Mouse (Mus musculus) urinary bladder, adult 2 months (tissue): Measurements from ENCODE around the gene Nr5a1. TPM values are rescaled to one million over a fixed set of nuclear protein-coding genes. Genes with fewer than 3 reads are reported as not detected.

Source experiments
- DNase-seq: peaks from one replicate; pipeline ENCODE4 v3.0.0; 2022; ENCODE audit warnings: low spot score
- polyA plus RNA-seq: library from polyadenylated mRNA; depleted of rRNA; stranded (reverse); fragments of >200 nt; gene quantifications from 2 replicates; pipeline ENCODE4 v1.2.3, GENCODE M21; 2012

Gene Nr5a1
- polyA plus RNA-seq, 1 experiment: not detected

DNA sequence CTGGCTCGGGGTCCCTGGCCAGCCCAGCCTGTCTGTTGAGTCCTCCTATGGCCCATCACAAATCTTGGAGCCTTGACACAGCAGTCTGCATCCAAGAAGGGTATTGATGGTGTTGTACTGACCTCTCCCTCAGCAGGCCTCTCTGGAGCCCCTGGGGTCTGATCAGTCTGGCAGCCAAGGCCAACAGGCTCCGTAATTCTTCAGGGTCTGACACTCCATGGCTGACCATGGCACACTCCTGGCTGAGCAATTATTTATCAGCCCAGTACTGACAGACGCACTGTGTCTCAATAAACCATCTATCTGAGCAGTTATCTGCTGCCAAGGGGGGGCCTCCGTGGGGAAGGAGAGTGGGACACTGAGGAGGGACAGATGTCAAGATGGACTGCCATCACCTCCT is 9.3 kb downstream of the Nr5a1 start:
- DNase-seq: no peak

DNA sequence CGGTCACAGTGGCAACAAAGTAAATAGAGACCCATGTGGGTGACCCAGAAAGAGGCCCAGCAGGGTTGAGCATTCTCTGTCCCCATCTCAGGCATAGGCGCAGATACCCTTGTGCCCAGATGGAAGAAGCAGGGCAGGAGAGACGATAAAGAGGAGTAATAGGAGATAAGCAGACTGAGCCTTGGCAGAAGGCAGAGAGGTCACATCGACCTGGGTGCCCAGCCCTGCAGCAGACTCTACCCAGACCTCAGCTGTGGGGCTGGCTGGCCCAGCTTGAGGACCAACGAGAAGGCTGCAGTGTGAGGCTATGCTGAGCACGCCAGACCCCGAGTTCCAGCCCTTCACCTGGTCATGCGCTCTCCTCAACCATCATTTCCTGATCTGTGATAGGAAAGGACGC is 10.0 kb downstream of the Nr5a1 start:
- no peak for DNase-seq

DNA sequence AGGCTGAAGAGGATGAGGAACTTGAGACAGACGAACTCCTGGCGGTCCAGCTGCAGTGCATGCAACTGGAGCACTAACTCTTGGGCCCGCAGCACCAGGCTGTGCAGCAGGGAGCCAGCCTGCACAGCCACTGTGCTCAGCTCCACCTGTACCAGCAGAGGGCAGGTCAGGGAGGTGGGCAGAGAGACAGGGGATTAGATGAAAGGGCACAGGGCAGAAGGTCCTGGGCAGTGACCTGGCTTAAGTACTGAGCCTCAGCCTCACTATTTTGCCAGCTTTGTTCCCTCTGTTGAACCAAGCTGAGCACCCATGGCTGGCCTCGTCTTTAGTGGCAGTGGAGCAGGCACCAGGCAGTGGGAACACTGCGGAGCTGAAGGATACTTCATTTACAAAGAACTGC is 14.2 kb downstream of the Nr5a1 start:
- no peak for DNase-seq

DNA sequence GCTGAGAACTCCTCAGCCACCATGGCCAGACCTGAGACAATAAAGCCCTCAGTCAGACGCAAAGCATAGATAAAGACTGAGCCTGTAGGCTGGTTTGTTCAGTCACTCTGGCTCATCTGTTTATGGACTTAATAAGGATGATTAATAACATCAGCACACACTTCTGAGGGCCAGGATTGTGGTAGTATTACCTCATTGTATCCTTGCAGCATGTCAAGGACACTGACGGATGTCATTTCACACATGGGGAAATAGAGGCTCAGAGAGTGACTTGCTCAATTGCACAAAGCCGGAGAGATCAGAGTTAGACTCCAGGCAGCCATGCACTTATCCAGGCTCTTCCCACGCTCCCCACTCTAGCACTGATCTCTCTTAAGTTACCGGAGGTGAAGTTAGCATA is 15.7 kb downstream of the Nr5a1 start:
- no peak for DNase-seq

DNA sequence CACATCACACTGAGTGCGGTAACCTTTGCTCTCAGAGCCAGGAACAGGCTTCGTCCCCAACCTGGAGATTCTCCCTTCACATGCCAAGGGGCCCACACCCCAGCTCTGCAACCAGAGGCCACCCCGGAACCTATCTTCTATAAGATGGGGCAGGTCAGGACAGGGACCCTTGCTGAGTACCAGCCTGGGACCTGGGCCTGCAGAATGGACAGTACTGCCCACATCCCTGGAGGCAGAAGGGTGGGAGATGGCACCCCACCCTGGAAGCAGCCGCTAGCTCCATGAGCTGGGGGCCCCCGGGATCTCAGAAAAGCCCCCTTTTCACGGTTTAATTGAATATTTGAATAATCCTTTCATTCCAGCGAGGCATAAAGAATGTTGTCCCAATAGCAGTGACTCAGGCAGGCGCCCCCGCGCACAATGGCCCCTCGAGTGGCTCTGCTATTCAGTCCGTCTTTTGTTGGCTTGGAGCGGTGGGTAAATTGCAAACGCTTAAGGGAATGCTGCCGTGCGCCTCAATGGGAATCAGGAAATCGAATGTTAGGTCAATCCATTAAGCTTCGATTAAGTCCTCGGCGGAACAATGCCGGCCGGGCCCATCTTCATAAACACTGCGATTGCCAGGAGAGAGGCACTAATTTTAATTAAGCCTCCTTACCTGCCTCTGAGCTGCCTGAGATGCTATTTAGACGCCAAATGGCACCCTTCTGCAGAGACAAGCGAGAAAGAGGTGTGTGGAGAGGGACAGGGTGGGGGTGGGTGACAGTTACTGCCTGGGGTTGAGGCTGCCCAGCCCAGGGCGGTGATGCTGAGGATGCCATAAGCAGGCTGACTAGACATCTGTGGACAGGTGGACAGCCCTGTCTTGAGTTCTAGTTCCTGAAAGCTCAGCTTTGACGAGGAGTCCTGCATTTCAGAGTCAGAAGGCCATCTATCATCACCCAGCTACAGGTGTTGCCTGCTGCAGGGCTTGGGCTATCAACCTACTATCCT is 16.9 kb downstream of the Nr5a1 start:
- no peak for DNase-seq

DNA sequence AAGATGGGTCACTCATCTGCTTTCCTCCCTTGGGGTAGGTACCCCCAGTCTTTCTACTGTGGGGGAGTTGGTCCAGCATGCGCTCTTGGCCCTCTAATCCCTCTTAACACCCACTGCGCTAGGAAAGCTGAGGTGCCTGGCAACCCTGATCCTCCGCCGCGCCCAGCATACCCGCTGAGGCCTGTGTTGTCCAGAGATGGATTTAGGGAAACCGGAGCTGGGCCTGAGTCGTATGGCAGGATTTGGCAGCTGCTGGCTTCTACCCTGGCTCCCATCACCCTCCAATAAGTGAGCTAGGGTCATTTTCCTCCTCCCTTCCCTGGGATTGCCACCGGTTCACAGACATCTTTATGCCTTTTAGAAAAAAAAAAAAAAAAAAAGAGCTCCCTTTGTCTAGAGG is 18.6 kb downstream of the Nr5a1 start:
- DNase-seq: no peak

DNA sequence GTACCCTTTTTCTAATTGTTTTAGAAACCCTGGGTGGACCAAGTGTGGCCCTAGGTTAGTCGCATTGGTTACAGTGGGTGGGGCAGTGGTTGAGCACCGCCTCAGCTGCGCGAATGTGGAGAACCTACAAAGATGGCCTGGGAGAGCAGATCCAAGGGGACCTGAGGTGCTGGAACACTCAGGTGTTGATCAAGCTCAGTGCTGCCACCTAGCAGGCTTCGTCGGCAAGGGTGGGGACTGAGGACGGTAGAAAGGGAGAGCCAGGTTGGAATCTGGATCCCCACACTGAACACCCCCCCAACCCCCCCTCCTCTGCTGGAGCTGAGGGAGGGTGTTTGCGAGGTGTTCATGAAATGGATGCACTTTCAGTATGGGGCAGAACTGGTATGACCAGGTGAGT is 22.8 kb downstream of the Nr5a1 start:
- no peak for DNase-seq

DNA sequence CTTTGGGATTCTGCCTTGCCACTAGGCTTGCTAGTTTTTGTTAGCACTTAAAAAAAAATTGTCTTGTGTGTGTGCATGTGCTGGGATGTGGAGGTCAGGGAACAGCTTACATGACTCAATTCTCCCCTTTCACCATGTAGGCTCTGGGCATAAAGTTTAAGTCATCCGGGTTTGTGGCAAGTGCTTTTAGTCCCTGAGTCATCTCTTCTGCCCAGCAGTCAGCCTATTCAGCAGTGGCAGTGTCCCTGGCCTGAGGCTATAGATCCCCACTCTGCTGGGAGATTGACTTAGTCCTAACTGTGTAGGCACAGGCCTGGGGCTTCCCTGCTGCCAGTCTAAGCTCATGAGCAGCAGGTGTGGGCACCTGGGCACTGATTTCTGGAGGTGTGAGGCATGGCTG is 24.5 kb downstream of the Nr5a1 start:
- no peak for DNase-seq

DNA sequence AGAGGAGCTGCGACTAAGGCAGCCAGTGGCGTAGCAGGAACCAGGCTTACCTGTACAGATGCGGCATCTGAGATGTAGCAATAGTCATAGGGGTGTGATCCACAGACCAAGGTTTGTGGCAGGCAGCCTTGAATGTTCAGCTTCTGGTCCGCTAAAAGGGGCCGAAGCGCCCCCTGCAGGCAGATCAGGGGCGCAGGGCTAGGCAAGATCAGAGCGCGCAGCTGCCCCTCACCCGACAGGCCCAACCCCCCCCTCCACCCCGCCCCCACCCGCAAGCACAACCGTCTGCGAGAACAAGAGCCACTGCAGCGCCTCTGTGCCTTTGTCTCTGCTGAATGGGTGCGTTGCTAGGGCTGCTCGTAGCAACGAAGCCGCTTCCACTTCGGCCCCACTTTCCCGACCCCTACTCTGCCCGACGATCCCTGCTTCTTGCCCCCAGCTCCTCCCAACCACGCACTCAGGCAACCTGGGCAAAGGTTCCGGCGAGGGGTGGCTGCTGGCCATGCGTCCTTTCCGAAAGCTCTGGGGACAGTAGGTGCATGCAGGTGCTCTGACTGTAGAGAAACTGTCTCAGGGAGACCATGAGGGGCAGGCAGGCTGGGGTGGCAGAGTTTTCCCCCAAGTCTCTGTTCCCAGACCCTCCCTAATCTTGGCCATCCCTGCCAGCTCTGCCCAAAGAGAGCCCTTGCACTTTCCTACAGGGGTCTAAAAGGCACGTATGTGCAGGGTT is 25.4 kb downstream of the Nr5a1 start:
- DNase-seq: no peak

DNA sequence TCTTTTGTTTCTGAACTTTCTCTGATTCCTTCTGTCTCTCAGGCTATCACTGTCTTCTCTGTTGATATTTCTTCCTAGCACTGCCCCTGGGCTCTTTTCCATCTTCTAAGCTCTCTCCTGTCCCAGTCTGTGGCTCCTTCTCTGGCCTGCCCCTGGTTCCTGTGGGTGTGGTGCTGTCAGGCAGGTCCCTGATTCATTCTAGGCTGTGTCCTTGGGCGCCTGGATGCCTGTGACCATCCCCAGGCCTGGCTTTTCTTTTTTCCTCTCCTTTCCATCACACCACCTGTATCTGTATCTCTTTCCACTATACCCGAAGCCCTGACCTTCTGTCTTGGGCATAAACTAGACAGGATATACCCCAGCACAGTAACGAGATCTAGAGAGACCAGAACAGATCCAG is 28.6 kb downstream of the Nr5a1 start:
- no peak for DNase-seq

DNA sequence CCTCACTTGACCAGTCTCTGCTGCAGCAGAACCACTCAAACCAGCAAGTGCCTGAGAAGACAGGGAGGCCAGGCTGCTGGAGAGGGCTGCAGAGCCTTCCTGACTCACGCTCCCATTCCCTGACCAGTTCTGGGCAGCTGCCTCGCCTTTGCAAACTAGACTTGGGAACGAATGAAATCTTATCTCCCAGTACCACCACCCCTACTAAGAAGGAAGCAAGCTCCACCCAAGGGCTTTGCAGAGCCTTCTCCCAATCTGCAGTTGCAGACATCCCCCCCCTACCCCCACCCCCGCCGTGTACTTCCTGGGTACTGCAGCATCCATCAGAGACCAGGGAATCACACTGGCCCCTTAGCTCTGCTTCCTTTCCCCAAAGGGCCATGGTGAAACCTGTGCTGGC is 31.3 kb downstream of the Nr5a1 start:
- no peak for DNase-seq

DNA sequence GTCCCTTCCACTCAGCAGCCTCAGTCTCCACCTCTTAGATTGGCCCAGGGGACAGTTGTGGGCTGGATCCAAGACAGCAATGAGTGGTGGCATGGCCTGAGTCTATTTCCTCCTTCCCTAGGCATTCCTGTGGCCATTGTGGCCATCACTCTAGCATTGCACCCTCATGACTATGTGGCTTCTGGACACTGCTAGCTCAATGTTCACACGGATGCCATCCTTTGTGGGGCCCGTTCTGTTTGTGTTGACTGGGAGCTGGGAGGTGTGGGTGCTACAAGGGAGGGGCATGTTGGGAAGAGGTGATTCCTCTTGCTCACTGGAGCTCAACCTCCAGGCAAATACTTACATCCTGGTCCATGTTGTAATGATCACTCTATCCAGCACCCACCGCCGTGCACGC is 32.1 kb downstream of the Nr5a1 start:
- DNase-seq: no peak

DNA sequence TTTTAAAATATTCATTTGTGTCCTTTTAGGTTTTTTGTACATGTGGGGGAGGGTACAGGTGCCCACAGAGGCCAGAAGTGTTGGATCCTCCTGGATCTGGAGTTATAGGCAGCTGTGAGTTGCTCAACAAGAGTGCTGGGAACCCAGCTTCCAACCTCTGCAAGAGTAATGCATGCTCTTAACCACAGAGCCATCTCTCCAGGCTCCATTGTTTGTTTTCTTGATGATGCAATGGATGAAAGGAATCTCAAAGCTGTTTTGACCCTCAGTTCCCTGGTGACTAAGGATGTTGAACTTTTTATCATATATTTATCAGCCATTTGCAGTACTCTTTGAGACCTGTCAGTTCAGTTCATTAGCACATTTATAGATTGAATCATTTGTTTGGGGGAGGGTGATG is 35.4 kb downstream of the Nr5a1 start:
- DNase-seq: no peak

DNA sequence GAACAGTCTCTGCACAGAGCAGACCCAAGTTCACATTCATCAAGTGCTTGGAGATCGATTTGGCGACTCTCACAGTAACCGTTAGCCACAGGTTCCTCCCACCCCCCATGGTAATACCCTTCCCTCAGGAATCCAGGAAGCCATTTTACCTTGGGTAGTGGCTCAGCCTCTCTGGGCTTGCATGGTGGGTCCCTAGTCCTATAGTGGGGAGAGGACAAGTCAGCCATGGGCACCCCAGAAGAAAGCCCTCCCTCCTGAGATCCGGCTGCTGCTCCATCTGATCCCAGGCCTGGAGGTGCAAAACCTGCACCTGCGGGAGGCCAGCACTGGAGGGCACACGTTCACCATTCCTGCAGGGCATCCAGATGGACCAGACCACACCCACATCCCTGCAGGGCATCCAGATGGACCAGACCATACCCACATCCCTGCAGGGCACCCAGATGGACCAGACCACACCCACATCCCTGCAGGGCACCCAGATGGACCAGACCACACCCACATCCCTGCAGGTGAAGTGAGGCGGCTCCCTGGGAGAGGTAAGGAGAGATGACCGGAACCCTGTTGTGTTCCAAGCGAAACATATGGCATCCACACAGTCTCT is 38.9 kb downstream of the Nr5a1 start:
- no peak for DNase-seq

DNA sequence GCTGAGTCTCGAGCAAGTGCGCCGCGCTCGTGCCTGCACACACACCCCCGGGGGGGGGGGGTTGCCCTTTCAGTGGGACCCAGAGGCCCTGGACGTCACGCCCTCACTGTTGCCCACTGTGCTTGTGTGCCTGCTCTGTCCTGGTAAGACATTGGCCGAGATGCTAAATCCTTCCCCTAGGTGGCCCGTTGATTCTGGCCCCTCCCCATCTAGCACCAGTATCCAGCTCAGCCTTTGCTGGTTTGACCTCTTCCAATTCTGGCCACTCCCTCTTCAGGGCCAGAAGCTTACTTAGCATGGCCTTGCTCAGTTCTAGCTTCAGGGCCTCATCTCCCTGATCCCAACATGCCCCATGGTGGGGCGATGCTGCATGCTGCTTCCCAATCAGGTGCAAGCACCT is 41.8 kb downstream of the Nr5a1 start:
- no peak for DNase-seq

DNA sequence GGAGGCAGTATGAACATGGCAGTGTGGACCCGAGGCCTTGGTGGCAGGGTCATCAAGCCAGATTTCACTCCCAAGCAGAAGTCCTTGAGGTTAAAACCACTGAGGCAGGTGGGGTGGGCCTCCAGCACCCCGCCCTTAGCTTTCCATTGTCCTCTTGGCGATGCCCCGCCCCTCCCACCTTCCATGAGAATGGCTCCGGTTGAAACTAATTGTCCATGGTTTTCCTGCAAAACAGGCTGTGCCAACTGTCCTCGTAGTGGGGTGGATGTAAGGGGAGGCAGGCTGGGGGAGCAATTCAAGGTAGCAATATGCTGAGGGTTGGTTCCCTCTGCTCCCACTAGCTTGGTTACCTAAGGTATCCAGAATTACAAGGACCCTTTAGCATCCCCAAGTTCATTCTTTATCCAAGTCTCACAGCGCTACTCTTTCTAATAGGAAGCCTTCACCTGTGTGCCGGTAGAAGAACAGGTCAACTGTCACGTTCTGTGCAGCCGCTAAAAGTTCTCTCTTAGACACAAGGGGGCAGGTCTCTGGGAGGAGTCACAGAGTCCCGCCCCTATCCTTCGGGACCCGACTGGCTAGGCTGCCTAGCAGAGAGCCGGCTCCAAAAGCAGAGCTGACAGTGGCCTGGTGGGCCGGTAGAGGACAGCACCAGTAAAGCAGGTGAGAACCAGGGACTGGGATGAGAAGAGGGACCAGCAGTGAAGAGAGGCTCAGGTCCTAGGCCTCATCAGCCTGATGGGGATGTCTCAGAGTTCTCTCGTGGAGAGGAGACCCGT is 45.4 kb downstream of the Nr5a1 start:
- no peak for DNase-seq

DNA sequence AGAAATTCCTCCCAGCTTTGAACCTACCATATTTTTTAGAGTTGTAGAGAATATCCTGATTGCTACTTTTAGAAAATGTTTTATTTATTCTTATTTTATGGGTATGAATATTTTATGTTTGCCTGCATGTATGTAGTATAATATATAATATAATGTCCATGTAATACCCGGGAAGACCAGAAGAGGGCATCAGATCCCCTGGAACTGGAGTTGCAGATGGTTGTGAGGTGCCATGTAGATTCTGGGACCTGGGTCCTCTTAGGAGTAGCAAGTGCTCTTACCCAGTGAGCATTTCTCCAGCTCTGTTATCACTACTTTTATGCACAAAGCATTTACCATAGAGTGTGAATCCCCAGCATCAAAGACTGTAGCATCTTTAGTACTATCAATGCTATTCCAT is 52.9 kb downstream of the Nr5a1 start:
- no peak for DNase-seq

DNA sequence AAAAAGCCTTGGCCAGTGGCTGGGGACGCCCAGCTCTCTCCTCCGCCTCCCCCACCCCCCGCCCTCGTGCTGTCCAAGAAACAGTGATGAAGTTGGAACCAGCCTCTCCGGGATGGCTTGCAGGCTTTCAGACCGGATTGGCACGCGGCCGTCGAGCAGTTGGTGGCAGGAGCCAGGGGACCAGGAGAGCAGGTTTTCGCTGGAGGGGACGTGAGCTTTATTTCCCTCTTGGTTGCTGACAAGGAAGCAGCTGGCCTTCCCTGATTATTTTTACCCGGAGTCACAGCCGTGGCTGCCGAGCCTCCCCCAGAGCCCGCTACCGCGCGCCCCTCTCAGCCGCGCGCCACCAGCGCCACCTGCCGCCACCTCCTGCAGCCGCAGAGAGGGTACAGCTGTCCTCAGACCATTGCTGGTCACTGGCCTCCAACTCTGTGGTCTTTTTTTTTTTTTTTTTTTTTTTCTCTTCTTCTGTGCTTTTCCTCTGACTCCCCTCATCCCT is 56.0 kb downstream of the Nr5a1 start:
- peak; percentile 67 for DNase-seq

DNA sequence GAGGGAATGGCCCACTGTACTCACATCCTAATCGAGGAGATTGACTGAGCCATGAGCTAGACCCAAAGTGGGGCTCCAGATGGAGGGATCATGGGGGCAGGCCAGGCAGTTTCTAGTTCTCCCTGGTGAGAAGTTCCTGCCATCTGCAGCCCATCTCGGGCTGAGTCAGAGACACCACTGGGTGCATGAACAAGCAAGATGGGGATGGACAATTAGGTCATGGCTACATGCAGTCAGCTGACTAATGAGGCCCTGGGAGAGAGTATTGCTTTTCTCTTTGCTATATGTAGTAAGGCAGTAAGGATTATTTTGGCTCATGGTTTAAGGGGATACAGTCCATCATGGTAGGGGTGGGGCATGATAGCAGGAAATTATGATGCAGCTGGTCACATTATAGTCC is 60.6 kb downstream of the Nr5a1 start:
- DNase-seq: no peak

DNA sequence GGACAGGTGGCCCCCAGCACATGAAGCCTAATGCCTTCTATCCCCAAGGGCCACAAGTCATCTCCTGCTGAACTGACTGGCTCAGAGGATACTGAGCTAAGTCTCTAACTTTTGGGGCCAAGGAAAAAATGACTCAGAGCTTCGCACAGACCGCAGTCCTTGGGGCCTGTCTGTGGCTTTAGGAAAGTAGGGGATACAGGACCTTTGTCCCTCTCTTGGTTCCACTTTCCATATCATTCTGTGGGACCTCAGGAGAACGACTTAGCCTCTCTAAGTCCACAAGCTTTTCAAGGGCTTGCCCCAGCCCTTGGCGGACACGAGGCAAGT is 61.1 kb downstream of the Nr5a1 start:
- DNase-seq: no peak

DNA sequence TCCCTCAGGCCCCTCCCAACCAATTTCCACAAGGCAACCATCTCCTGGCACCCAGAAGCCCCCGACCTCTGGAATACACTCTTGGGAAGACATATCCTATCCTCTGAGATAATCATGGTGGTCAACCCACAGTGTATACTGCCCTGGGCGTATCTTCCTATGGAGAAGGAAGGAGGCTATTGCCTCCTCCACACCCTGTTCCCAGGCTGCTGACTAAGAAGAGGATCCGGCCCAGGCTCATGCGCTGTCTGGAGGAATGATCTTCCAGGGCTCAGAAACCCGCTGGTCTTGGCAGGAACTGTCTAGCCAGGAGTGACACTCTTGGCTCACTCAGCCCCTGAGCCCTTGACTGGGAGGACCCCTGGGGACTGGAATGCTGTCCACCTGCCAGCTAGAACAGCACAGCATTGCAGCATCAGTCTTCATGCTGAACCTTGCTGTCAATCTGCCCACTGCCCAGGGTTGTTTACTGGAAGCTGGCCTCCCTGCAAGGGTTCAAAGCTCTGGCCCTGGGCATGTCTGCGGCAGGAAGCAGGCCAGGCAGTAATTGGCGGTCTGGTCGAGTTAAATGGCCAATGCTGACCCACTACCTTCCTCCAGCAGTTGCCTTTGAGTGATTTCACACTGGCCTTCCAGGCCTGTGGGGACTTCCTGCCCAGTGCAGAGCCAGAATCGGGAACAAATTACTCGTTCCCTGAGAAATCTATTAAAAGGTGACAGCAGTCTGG is 61.6 kb downstream of the Nr5a1 start:
- no peak for DNase-seq
